Mouse (Mus musculus): ENCODE measurements around the gene C130060K24Rik. TPM values are rescaled to one million over a fixed set of nuclear protein-coding genes. Genes with fewer than 3 reads are reported as not detected.

The C130060K24Rik gene
- polyA plus RNA-seq, 1 experiment: 1.6 TPM

GRCm38 (mm10) chr6:65465294-65465693, 84.4 kb downstream of the C130060K24Rik start:
- TF ChIP-seq POLR2A (IDR thresholded peaks at IDR 0.05; ENCODE audit: borderline replicate concordance, extremely low read depth, insufficient read depth, insufficient read length, poor library complexity, severe bottlenecking) (no peak), CTCF (IDR thresholded peaks at IDR 0.05; ENCODE audit: borderline replicate concordance, extremely low read depth, insufficient read depth, insufficient read length) (no peak)
- DNase-seq (ENCODE audit: low read depth): no peak

GRCm38 (mm10) chr6:65470320-65470719, 89.4 kb downstream of the C130060K24Rik start:
- TF ChIP-seq CTCF (IDR thresholded peaks at IDR 0.05; ENCODE audit: borderline replicate concordance, extremely low read depth, insufficient read depth, insufficient read length) (no peak), POLR2A (IDR thresholded peaks at IDR 0.05; ENCODE audit: borderline replicate concordance, extremely low read depth, insufficient read depth, insufficient read length, poor library complexity, severe bottlenecking) (no peak)

GRCm38 (mm10) chr6:65472455-65472854, 91.5 kb downstream of the C130060K24Rik start:
- DNase-seq (ENCODE audit: low read depth): no peak
- TF ChIP-seq CTCF (IDR thresholded peaks at IDR 0.05; ENCODE audit: borderline replicate concordance, extremely low read depth, insufficient read depth, insufficient read length): no peak
- no peak for TF ChIP-seq POLR2A (IDR thresholded peaks at IDR 0.05; ENCODE audit: borderline replicate concordance, extremely low read depth, insufficient read depth, insufficient read length, poor library complexity, severe bottlenecking)

More at GRCm38 (mm10) chr6:65470320-65470719, 89.4 kb downstream of the C130060K24Rik start:
- peak; percentile 32 for DNase-seq (ENCODE audit: low read depth)

- TF ChIP-seq POLR2A (IDR thresholded peaks at IDR 0.05; ENCODE audit: borderline replicate concordance, extremely low read depth, insufficient read depth, insufficient read length, poor library complexity, severe bottlenecking): no peak
- TF ChIP-seq CTCF (IDR thresholded peaks at IDR 0.05; ENCODE audit: borderline replicate concordance, extremely low read depth, insufficient read depth, insufficient read length): no peak
- DNase-seq (ENCODE audit: low read depth): no peak
These were observed 117.9 kb downstream of the C130060K24Rik start for GRCm38 (mm10) chr6:65498786-65499185.

Other genes with a start within 250 kb of the C130060K24Rik start
- 2.1 and 3.6 TPM in 2 replicates for gene Hpgds, start 236.2 kb upstream of the C130060K24Rik start, polyA plus RNA-seq (2012; rRNA removed)
- gene Tnip3, start 144.2 kb downstream of the C130060K24Rik start, polyA plus RNA-seq (2012; rRNA removed): not detected in 2 replicates

Data from brain, embryonic 14.5 days (tissue).